Mouse (Mus musculus): ENCODE results near the gene Knstrn. TPM values are rescaled to one million over a fixed set of nuclear protein-coding genes. Genes with fewer than 3 reads are reported as not detected.

Gene Knstrn
- polyA plus RNA-seq, 1 experiment from 2014 or later: 186 TPM

GRCm38 (mm10) chr2:118775846-118776245 is 38.0 kb upstream of the Knstrn start:
- no peak for DNase-seq (ENCODE audit: low spot score)
- 60% methylated on average over 3 of the region's 4 CpGs for WGBS

DNA sequence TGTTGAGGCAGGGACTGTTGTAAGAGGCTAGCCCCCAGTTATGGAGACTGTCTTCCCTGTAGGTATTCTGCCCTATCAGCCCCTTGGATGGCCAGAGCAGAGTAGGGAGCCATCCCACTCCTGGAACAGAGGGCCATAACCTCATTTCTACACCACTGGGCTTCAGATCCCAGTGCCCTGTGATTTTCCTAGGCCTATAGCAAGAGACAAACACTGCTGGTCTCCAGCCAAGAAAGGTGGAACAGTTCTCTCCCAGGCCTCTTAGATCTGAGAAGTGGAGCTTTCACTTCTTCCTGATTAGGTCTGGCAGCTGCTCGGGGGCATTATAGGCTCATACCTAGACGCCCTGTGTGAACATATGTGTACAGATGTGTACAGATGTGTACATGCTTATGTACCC is 37.5 kb upstream of the Knstrn start:
- Histone ChIP-seq H3K27me3 (ENCODE audit: control insufficient read depth, insufficient read depth, low read length) (0 out of 2 replicates have a peak, but pooled peaks cover 3% of the 10 kb centered on the region), H3K4me1 (ENCODE audit: control insufficient read depth, insufficient read depth, low read length) (no peaks in the 10 kb centered on the region; the same call in 1 of the 2 replicates), H3K4me2 (ENCODE audit: low read depth, severe bottlenecking) (no peak overlapping the region), H3K4me3 (ENCODE audit: low read depth, low read length) (no peak overlapping the region), H3K9me3 (ENCODE audit: control insufficient read depth, low read length) (no peaks in the 10 kb centered on the region), H3K9ac (ENCODE audit: low read length) (no peak overlapping the region), H3K36me3 (ENCODE audit: control insufficient read depth, insufficient read depth, low read length) (no peaks in the 10 kb centered on the region), H3K27ac (replicated peaks; ENCODE audit: low read depth, low read length) (no peak overlapping the region)
- ATAC-seq (ENCODE audit: insufficient number of reproducible peaks, low FRiP score, low TSS enrichment, low read depth) (no peak), DNase-seq (ENCODE audit: low spot score) (no peak)
- 71% methylated on average over 2 of the region's 2 CpGs for WGBS

More at GRCm38 (mm10) chr2:118775846-118776245, 38.0 kb upstream of the Knstrn start:
- Histone ChIP-seq H3K27me3 (ENCODE audit: control insufficient read depth, insufficient read depth, low read length) (0 out of 2 replicates have a peak, but pooled peaks cover 3% of the 10 kb centered on the region), H3K4me2 (ENCODE audit: low read depth, severe bottlenecking) (no peak overlapping the region), H3K36me3 (ENCODE audit: control insufficient read depth, insufficient read depth, low read length) (no peaks in the 10 kb centered on the region), H3K4me3 (ENCODE audit: low read depth, low read length) (no peak overlapping the region), H3K9me3 (ENCODE audit: control insufficient read depth, low read length) (no peaks in the 10 kb centered on the region), H3K4me1 (ENCODE audit: control insufficient read depth, insufficient read depth, low read length) (no peaks in the 10 kb centered on the region; the same call in 1 of the 2 replicates), H3K27ac (replicated peaks; ENCODE audit: low read depth, low read length) (no peak overlapping the region), H3K9ac (ENCODE audit: low read length) (no peak overlapping the region)
- ATAC-seq (ENCODE audit: insufficient number of reproducible peaks, low FRiP score, low TSS enrichment, low read depth): no peak

- 0 out of 2 replicates have a peak, but pooled peaks cover 3% of the 10 kb centered on the region for H3K27me3 ChIP-seq (ENCODE audit: control insufficient read depth, insufficient read depth, low read length)
- no peak for DNase-seq (ENCODE audit: low spot score)
- no peaks in the 10 kb centered on the region; the same call in 1 of the 2 replicates for H3K4me1 ChIP-seq (ENCODE audit: control insufficient read depth, insufficient read depth, low read length)
- no peak for ATAC-seq (ENCODE audit: insufficient number of reproducible peaks, low FRiP score, low TSS enrichment, low read depth)
- no peak overlapping the region for H3K9ac ChIP-seq (ENCODE audit: low read length)
- WGBS: 67% methylated on average over 4 of the region's 4 CpGs
- H3K4me3 ChIP-seq (ENCODE audit: low read depth, low read length): no peak overlapping the region
- H3K36me3 ChIP-seq (ENCODE audit: control insufficient read depth, insufficient read depth, low read length): no peaks in the 10 kb centered on the region
- H3K27ac ChIP-seq (replicated peaks; ENCODE audit: low read depth, low read length): no peak overlapping the region
- H3K4me2 ChIP-seq (ENCODE audit: low read depth, severe bottlenecking): no peak overlapping the region
- H3K9me3 ChIP-seq (ENCODE audit: control insufficient read depth, low read length): no peaks in the 10 kb centered on the region
Measured at GRCm38 (mm10) chr2:118778418-118778817, 35.4 kb upstream of the Knstrn start.

- H3K9me3 ChIP-seq (ENCODE audit: control insufficient read depth, low read length): no peaks in the 10 kb centered on the region
- H3K27ac ChIP-seq (replicated peaks; ENCODE audit: low read depth, low read length): no peak overlapping the region
- H3K9ac ChIP-seq (ENCODE audit: low read length): no peak overlapping the region
- H3K4me2 ChIP-seq (ENCODE audit: low read depth, severe bottlenecking): peak overlapping the region; percentile 64
- H3K27me3 ChIP-seq (ENCODE audit: control insufficient read depth, insufficient read depth, low read length): 0 out of 2 replicates have a peak, but pooled peaks cover 3% of the 10 kb centered on the region
- 10% methylated on average over 10 of the region's 10 CpGs for WGBS
- no peaks in the 10 kb centered on the region for H3K36me3 ChIP-seq (ENCODE audit: control insufficient read depth, insufficient read depth, low read length)
- DNase-seq (ENCODE audit: low spot score) (no peak), ATAC-seq (ENCODE audit: insufficient number of reproducible peaks, low FRiP score, low TSS enrichment, low read depth) (no peak)
- no peaks in the 10 kb centered on the region; the same call in 1 of the 2 replicates for H3K4me1 ChIP-seq (ENCODE audit: control insufficient read depth, insufficient read depth, low read length)
- H3K4me3 ChIP-seq (ENCODE audit: low read depth, low read length): peak overlapping the region; percentile 28
Measured at GRCm38 (mm10) chr2:118779065-118779464, 34.7 kb upstream of the Knstrn start.

DNA sequence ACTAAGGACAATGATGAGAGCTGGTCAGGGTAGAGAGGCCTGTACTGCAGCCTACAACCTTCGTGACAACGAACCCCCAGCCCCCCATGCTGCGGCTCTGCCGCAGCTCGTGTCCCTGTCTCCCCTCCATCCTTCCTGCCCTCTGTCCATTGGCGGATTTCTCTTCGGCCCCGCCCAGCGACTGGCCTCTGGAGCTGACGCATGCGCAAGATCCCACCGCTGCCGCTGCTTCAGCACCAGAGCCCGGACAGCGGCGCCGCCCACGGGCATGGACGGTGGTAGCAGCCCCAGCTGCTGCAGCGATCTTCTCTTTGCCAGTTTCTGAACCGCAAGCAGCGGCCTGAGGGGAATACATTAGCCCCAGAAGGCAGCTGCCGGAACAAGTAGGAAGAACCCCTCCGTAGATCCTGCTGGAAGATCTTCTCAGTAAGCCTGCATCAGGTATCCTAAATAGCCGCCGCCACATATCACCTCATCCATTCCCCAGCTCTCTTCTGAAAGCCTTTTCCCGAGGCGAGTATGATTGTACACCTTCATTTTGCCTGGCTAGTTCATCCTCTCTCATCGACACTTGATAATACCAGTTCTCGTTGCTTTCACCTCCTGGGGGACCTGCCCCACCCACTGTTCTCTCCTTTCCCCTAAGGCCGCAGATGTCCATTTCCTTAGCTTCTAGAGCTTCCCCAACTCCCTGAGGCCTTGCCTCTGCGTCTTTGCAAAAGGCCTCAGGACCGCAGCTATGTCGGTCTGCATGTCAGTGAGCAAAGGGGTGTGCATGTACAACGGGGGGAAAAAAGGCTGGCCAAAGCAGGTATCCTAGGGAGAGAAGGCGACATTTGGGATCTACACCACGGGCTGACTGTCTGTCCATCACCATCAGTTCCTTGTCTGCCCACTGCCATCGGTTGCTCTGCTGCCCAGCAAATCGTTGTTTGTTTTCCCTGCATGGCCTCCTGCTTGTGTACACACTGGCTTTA is 34.0 kb upstream of the Knstrn start, which contains the start of gene Disp2:
Disp2 (plus strand) TSS at position 216 of the 977 bp plus-strand sequence.
- H3K27ac ChIP-seq (replicated peaks; ENCODE audit: low read depth, low read length): no peak within 1 kb of the TSS
- H3K9ac ChIP-seq (ENCODE audit: low read length): no peak within 1 kb of the TSS
- 15% methylated on average over 39 of the region's 39 CpGs for WGBS

GRCm38 (mm10) chr2:118781115-118781514 is 32.7 kb upstream of the Knstrn start:
- Histone ChIP-seq H3K27me3 (ENCODE audit: control insufficient read depth, insufficient read depth, low read length) (0 out of 2 replicates have a peak, but pooled peaks cover 3% of the 10 kb centered on the region), H3K9ac (ENCODE audit: low read length) (no peak overlapping the region), H3K4me3 (ENCODE audit: low read depth, low read length) (no peak overlapping the region), H3K36me3 (ENCODE audit: control insufficient read depth, insufficient read depth, low read length) (no peaks in the 10 kb centered on the region), H3K27ac (replicated peaks; ENCODE audit: low read depth, low read length) (no peak overlapping the region), H3K9me3 (ENCODE audit: control insufficient read depth, low read length) (no peaks in the 10 kb centered on the region), H3K4me1 (ENCODE audit: control insufficient read depth, insufficient read depth, low read length) (no peaks in the 10 kb centered on the region; the same call in 1 of the 2 replicates), H3K4me2 (ENCODE audit: low read depth, severe bottlenecking) (no peak overlapping the region)
- 45% methylated on average over 1 of the region's 1 CpGs for WGBS
- no peak for ATAC-seq (ENCODE audit: insufficient number of reproducible peaks, low FRiP score, low TSS enrichment, low read depth)
- no peak for DNase-seq (ENCODE audit: low spot score)

More for the DNA sequence above, 34.0 kb upstream of the Knstrn start, which contains the start of gene Disp2:
- peak within 1 kb of the TSS; percentile 64 for H3K4me2 ChIP-seq (ENCODE audit: low read depth, severe bottlenecking)
- H3K36me3 ChIP-seq (ENCODE audit: control insufficient read depth, insufficient read depth, low read length): no peaks in the 10 kb centered on the region
- H3K9me3 ChIP-seq (ENCODE audit: control insufficient read depth, low read length): no peaks in the 10 kb centered on the region
- peak; percentile 97 for DNase-seq (ENCODE audit: low spot score)
- H3K27me3 ChIP-seq (ENCODE audit: control insufficient read depth, insufficient read depth, low read length): 0 out of 2 replicates have a peak, but pooled peaks cover 3% of the 10 kb centered on the region
- H3K4me3 ChIP-seq (ENCODE audit: low read depth, low read length): peak within 1 kb of the TSS; percentile 28
- ATAC-seq (ENCODE audit: insufficient number of reproducible peaks, low FRiP score, low TSS enrichment, low read depth): peak; percentile 75; the same call in 1 of the 2 replicates
- H3K4me1 ChIP-seq (ENCODE audit: control insufficient read depth, insufficient read depth, low read length): no peaks in the 10 kb centered on the region; the same call in 1 of the 2 replicates

GRCm38 (mm10) chr2:118782303-118782702 is 31.5 kb upstream of the Knstrn start:
- H3K9me3 ChIP-seq (ENCODE audit: control insufficient read depth, low read length): no peaks in the 10 kb centered on the region
- DNase-seq (ENCODE audit: low spot score) (no peak), ATAC-seq (ENCODE audit: insufficient number of reproducible peaks, low FRiP score, low TSS enrichment, low read depth) (no peak)
- H3K27ac ChIP-seq (replicated peaks; ENCODE audit: low read depth, low read length): no peak overlapping the region
- no peak overlapping the region for H3K4me2 ChIP-seq (ENCODE audit: low read depth, severe bottlenecking)
- whole genome bisulfite sequencing: 68% methylated on average over 4 of the region's 4 CpGs
- no peak overlapping the region for H3K4me3 ChIP-seq (ENCODE audit: low read depth, low read length)
- no peaks in the 10 kb centered on the region for H3K36me3 ChIP-seq (ENCODE audit: control insufficient read depth, insufficient read depth, low read length)
- H3K4me1 ChIP-seq (ENCODE audit: control insufficient read depth, insufficient read depth, low read length): no peaks in the 10 kb centered on the region; the same call in 1 of the 2 replicates
- no peak overlapping the region for H3K9ac ChIP-seq (ENCODE audit: low read length)
- 0 out of 2 replicates have a peak, but pooled peaks cover 3% of the 10 kb centered on the region for H3K27me3 ChIP-seq (ENCODE audit: control insufficient read depth, insufficient read depth, low read length)

- WGBS: 58% methylated on average over 5 of the region's 5 CpGs
- Histone ChIP-seq H3K4me3 (ENCODE audit: low read depth, low read length) (no peak overlapping the region), H3K36me3 (ENCODE audit: control insufficient read depth, insufficient read depth, low read length) (no peaks in the 10 kb centered on the region), H3K27ac (replicated peaks; ENCODE audit: low read depth, low read length) (no peak overlapping the region), H3K27me3 (ENCODE audit: control insufficient read depth, insufficient read depth, low read length) (0 out of 2 replicates have a peak, but pooled peaks cover 3% of the 10 kb centered on the region), H3K9ac (ENCODE audit: low read length) (no peak overlapping the region), H3K9me3 (ENCODE audit: control insufficient read depth, low read length) (no peaks in the 10 kb centered on the region), H3K4me2 (ENCODE audit: low read depth, severe bottlenecking) (no peak overlapping the region), H3K4me1 (ENCODE audit: control insufficient read depth, insufficient read depth, low read length) (no peaks in the 10 kb centered on the region; the same call in 1 of the 2 replicates)
- ATAC-seq (ENCODE audit: insufficient number of reproducible peaks, low FRiP score, low TSS enrichment, low read depth) (no peak), DNase-seq (ENCODE audit: low spot score) (no peak)
Measured at GRCm38 (mm10) chr2:118783093-118783492, 30.7 kb upstream of the Knstrn start.

Data from limb, embryonic 11.5 days (tissue).